Mouse (Mus musculus) cerebellum, adult 2 months (tissue): Measurements from ENCODE around the gene Cavin3.

Experiments used
- CTCF ChIP-seq: fragments of 200-500 bp; IDR thresholded peaks from 2 replicates; pipeline ENCODE4 v1.5.1; 2011; ENCODE audit warnings: low read depth, mild to moderate bottlenecking, control low read depth, low read length, moderate library complexity, borderline replicate concordance; ENCODE audit not compliant: insufficient read depth
- POLR2A ChIP-seq: fragments of 200-500 bp; IDR thresholded peaks from 2 replicates; pipeline ENCODE4 v1.6.1; 2011; ENCODE audit warnings: low read length, control low read depth, borderline replicate concordance; ENCODE audit not compliant: insufficient read depth

GRCm38 (mm10) chr7:105499676-105500075, 17.6 kb upstream of the Cavin3 start:
- TF ChIP-seq CTCF = no peak
- TF ChIP-seq POLR2A = no peak
